Mouse (Mus musculus) right cerebral cortex, postnatal 10 days (tissue): ENCODE measurements around the gene Gm5089.
A peak's percentile ranks its signal among the peaks of the same experiment; 100 is the strongest.

Experiments used
- DNase-seq, 2 experiments: peaks; one replicate each; pipeline ENCODE4 v3.0.0; 2021; ENCODE audit warnings: low spot score in 2 of 2

Gene Gm5089

DNA sequence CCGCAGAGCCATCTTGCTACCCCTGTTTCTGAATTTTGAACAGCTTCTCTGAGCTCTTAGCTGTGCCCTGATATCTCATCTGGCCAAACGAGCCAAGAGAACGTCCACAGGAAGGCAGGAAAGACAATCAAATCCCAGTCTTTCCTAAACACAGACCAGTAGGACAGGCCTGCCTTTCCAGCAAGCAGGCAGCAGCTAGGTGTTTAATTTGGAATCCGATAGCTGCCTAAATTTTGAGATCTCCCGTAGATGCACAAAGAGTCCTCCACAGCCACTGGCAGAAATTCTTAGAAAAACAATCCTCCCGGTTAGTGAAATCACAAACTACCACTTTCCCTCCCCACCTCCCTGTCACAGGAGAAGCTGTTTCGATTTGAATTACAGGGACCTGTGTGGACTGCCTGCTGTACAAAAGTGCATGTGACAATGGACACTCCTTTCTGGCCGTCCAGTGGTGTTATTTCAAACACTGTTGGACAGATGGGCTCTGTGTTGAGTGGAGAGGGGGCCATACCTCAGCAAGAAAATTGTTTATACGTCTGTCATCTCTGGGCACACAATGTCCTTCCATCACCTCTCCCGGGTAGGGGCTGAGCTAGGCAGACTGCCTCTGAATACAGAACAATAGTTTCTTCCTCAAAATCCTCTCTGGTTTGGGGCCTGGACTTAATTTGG is 24.2 kb downstream of the Gm5089 start:
- no peak for DNase-seq

DNA sequence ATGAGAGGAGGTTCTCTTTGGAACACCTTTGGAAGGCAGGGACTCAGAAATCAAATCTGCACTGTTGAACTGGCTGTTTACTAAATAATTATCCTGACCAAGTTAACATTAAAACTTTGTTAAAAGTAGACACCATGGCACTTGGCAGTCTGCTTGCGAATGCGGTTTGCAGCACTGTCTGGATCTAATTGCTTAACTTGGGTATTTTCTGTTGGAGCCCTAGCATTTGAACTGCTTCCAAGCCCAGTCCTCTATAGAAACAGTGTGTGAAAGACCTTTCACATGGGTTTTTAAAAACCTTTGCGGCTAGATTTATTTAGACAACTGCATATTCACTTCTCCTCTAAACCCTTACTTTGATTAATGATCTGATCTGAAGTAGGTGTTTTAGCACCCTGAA is 26.5 kb downstream of the Gm5089 start:
- DNase-seq: no peak

DNA sequence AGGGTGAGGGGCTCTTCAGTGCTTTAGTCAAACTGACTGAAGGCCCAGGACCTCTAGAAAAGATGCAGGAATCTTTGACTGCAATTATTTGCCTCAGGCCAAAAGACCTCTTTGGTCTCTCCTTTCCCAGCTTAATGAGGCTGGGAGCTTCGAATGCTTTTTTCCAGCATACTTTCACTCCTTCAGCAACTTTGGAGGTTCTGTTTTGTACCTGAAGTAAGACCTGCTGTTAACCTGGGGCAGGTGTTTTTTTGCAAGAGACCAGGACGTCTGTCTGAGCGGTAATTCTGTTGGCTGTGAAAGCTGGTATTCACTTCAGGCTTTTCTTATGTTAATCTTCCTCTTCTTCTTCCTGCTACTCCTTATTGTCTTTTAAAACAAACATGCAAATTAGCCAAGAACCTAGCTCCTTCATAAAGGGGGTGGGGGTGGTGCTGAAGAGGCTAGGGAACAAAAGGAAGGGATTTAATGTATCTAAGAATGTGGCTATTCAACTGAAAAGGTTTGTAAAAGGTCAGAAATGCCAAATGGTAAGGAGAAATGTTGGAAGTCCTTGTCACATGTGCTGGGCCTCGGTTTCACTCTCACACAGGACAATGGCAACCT is 34.6 kb downstream of the Gm5089 start:
- DNase-seq: no peak

DNA sequence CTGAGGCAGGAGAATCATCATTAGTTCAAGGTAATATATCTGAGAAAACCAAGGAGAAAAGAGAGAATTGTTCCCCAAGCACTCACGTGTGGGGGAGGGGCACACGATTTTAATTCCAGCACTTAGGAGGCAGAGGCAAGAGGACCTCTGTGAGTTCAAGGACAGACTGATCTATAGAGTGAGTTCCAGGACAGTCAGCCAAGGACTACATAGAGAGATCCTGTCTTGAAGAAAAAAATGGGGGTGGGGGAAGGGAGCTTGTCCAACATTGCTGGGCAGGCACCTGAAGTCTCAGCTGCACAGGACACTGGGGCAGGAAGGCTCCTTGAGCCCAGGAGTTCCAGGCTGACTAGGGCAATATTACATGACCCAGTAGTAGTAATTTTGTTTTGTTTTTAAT is 36.1 kb downstream of the Gm5089 start:
- DNase-seq: no peak

DNA sequence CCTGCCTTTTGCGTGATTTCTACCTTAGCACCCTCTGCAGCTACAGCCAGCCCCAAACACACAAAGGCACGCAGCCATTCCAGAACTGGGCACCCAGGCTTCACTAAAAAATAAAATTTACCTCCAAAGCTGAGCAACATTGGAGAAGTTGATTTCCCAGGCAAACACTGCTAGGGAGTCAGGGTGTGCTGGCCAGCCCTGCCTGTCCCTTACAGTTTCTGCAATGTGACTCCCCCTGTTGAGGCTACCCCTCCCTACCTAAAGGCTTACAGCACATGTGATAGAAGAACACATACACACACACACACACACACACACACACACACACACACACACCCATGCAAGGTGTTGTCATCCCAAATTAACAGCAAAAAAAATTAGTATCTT is 37.4 kb downstream of the Gm5089 start:
- no peak for DNase-seq

DNA sequence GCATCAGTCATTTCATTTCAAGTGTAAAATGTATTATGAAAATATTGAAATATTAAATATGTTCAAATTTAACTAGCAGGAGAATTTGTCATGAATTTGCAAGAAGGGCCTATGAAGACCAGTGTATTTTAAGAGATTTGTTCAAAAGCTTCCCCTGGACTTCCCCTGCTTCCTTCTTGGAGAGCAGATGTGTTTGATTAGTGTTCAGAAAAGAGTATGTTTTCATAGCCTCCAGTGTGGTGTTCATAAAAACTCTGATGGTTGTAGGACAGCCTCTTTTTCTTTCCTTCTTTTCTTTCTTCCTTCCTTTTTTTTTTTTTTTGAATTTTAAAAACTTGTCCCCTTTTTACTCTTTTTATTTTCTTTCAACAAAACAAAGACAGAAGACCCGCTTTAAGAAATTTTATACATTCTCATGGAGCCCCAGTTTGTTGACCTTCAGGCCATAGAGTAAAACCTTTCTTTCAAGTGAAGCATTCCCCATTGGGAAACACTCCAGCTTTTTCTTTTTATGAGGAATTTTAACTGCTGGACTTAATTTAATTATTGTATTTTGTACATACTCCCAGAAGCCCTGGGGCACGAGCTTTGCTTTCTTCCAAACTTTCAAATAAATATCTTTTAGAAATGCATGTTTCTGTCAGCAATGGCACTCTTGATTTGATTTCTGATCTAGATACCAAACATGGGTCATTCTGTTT is 37.9 kb downstream of the Gm5089 start:
- DNase-seq: no peak

DNA sequence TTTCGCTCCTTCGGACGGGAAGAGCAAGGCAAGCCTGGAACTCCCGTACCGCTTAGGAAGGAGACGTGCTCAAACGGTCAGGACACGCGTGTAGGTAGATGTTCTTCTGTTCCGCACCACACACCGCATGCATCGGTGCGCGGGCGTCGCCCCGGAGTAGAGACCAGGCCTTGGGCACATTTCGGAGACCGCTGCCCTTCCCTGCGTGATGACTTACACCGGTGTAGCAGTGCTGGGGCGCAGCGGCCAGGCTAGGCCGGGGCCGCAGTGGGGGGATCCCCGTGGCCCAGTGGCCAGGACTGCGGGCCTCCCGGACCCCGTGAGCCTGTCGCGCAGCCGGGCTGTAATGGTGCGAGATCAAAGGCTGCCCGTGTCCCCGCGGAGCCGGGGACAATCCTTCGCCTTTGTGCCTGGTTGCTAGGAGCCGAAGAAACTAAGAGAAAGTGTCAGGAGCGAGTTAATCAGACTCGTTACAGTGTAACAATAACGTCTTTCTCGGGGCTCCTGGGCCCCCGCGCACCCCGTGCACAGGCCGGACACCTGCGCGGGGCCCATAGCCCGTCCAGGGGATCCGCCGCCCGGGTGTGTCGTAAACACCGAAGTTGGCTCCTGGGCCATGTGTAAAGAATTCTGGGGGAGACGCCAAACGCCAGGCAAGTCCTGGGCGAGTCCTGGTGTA is 44.2 kb downstream of the Gm5089 start:
- peak; percentile 47 to 49 for DNase-seq

DNA sequence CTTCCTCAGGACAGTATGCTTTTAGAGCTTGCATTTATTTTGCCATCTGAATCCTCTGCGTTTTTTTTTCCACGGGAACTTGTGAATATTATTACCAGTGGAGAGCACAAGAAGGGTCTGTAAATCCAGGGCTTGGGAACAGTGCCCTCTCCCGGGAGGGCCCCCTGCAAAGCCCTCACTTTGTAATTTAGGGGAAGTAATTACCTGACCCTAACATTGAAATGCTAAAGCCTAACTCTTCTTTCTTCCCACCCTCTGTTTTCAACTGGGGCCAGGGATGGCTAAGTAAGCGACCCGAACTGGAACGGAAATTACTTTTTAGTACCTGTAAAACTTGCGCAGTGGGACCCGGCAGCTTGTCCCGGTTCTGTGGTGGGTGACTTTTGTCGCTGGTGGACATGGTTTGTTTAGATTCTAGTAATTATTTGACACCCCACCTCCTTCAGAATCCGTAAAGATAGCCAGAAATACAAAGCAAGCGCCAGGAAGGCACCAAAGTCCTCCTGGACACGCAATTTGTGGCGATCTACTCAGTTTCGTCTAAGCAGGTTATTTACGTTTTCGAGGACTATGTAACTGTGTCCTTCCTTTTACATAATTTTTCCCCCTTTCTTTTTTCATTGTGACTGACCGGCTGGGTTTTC is 44.9 kb downstream of the Gm5089 start:
- no peak for DNase-seq

DNA sequence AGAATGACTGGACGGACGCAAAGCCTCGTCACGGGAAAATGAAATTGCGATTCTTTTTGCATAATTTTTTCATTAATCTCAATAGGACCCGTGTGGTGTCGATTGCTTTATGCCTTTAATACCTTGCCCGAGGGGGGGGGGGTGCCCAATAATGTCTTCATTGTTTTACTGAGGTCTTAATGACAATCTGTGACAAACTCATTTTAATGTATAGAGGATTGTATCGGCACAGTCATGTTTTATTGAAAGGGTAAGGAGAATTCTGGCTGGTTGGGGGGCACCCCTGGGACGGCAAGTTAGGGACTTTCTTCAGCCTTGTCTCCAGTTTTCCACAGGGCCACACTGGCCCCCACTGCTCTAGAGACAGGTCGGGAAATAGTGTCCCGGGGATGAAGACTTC is 45.7 kb downstream of the Gm5089 start:
- DNase-seq: no peak

DNA sequence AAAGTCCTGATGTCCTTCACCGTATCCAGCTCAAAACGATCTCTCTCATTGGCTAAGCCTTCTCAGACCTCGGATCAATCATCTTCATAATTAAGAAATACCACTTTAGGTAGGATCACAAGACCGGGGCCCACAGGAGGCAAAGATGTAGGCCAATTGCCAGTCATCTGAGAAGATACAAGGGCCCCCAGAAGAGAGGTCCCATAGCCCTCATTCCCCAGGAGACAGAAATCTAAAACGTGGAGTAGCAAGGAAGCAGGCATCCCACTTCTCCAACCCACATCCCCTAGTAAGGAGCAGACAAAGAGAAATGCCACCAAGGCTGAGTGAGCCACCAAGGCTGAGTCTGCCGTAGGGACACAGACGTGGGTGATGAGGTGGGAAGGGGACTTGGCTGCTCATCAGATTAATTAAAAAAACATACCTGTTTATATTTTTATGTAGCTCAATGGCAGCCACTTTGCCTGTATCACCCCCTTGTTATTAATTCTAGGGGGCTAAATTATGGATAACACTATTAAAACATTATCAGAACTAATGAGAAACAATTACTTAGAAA is 46.2 kb downstream of the Gm5089 start:
- no peak for DNase-seq

DNA sequence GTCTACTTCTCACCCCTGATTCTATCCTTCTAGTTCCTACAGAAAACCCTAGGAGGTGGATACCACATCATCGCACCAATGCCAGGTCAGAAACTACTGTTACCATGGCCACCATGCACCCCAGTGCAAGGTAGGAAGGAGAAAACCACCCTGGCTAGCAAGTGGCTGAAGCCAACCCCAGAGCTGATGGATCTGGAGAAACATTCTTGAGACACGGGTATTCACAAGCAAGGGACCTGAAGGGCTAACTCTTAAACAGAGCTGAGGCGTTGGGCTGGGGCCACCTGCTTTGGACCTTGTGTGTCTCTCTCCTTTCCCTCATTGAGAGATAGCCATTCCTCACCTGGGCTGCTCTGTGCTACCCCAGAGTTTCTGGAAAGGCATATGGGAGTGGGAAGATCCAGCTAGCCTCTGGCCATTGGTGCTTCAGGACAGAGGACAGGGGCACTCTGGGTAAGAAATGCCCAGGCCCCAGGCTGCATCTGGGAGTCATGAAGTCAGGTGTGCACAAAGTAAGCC is 47.4 kb downstream of the Gm5089 start:
- DNase-seq: no peak

DNA sequence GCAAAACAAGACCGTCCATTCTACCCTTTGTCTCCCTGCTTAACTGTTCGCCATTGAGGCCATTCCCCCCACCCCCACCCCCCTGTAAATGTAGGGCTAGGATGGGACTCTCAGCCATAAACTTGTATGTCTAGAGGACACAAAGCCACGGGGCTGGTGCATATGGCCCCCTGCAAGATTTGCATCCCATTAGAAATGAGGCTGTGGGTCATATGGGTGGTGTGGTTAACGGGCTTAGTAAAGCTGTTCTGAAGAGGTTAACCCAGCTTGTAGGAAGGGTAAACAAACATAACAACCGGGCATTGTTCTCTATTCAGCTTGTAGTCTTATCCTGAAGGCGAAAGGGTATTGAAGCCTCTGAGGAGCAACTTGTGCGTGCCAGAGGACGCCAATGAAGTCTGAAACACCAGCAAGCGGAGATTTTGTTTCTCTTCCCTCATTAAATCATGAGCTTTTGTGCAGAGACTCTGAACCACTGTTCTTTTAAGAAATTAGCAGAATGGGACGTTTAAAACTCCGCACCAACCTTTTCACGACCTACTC is 48.1 kb downstream of the Gm5089 start:
- DNase-seq: no peak

DNA sequence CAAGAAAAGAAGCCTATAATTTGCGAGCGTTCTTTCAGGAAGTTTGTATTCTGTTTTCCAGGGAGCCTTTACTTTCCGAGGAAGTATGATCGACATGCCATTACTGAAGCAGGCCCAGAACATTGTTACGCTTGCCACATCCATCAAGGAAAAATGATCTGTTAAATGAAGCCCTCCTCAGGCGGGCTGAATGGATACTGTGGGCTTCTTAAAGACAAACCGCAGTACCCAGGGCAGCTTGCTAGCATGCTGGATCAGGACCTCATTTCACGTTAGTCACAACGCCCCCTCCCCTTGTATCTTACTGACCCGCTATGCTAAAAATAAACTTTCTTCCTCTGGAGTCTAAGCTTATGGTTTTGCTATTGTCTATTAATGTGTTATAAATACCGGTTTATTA is 49.0 kb downstream of the Gm5089 start:
- no peak for DNase-seq

DNA sequence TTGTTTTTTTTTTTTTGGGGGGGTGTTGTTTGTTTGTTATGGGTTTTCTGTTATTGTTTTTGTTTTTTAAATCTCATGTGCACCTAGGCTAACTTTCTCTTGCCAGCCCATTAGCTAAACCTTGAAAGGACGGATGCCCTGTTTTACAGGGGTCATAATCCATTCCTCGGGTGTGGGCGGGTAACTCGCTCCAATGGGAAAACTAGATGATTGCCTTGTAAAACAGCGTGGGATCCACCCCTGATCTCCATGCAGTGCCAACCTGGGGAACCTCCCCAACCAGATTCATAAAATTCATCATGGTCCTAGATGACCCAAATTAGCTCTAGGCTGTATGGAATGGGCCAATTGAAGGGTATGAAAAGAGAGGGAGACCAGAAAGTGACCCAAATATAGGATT is 51.0 kb downstream of the Gm5089 start:
- no peak for DNase-seq

DNA sequence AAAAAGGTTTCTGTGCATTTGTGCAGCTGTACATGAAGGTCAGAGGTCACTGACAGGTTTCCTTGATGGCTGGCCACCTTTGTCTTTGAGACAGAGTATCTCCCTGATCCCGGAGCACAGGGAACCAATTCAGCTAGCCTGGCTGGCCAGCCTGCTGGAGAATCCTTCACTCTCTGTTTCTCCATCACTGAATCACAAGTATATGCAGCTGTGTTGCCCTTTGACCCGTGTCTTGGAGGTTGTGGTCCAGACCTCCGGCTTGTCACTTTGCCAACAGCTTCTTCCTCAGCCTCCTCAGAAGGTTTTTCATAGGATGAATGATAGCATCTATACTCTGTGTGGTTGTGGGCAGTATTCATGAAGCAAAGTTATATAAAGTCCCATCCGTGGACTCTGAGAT is 52.2 kb downstream of the Gm5089 start:
- DNase-seq: no peak

DNA sequence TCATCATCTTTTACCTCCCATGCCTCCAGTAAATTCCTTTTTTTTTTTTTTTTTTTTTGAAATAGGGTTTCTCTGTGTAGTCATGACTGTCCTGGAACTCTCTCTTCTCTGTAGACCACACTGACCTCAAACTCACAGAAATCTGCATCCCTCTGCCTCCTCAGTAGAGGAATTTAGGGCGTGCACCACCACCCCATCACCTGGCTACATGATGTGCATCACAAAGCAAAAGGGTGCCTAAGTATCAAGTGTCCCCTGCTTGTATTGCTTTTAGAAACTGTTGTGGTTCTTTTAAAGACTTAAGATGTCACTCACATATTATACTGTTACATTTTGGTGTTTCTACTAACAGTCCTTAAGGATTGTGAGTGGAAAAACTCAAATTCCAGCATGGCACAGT is 57.8 kb downstream of the Gm5089 start:
- DNase-seq: no peak

DNA sequence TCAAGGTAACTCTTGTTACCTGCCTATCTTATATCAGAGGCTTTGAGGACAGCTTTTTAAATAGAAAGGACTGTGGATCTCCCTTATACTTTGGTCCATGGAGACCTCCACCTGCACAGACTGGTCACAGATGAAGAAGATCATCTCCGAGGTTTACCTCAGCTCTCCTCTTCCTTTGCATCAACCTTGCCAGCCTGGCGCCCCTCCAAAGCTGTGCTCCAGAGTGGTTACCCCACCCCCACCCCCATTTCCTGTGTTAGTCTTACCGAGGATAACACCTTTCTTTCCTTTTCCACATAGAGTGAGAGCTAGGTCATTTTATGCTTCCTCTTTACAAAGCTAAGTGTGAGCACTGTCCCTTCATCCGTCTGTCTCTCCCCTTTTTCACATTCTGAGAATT is 60.0 kb downstream of the Gm5089 start:
- DNase-seq: no peak

DNA sequence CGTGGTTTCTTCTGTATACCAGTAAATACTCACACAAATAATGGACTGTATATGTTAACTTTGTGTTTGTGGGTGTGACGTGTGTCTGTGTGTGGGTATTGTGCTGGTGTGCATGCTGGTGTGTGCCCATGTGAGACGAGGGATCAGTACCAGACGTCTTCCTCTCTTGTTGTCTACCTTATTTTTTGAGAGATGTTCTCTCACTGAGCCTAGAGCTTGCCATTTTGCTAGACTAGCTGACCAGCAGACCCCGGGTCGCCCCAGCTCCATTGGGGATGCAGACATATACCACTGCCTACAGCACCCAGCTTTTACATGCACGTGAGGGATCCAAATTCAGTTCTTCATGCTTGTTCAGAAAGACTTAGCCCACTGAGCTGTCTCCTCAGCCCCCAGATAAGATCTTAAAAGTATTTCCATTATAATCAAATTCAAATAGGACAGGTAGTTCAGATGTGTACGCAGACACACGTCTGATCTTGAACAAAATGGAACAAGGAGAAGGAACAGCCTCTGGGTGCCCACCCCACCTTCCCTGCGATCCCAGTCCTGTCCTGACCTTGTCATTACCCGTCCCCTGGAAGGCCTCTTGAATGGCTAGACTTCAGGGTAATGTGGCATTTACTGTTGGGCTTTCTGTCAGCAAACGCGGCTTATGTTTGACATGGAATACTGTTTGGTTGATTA is 61.1 kb downstream of the Gm5089 start:
- no peak for DNase-seq

DNA sequence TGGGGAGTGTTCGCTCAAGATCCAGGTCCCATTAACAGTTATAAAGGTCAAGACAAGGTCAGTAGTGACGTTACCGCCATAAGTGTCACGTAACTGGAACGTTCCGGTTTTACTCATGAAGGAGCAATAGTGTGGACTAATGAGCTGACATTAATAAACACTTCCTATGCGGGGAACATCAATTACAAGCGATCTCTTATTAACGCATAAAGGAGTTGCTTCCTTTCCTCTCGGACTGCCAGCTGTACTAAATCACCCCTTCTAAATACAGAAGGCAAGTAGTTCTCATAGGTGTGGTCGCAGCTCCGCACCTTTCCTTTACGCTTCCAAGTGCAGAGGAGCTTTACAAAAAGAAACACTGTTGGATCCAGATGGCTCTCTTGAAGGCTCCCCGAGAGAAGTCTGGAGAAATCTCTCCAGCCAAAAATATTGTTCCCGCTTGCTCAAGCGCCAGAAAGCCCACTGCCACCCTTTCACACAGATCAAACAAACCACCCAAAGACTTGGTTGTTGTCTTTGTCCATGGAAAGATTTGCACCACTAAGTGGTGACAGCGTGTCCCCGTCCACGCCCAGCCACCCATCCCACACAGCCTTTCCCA is 62.4 kb downstream of the Gm5089 start:
- no peak for DNase-seq

DNA sequence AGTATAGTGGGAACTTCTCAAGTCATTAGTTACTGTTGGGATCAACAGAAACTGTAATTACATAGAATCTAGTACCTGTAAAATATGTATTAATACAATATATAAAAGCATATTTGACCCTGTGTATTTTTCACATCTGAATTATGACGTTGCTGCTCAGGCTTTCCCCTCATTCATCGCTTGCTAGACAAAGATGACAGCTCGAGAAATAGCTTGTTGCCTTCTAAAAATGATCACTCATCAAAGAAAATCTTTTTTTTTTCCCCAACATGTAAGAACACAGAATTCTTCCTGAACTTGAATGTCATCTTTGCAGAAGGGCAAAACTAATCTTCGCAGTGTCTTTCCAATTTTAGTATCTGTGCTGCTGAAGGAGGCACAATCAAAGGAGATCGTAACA is 63.1 kb downstream of the Gm5089 start:
- no peak for DNase-seq
